ENCODE assay signal across 10 mouse cellular contexts in genomic region chr5:87436264-87436663, GRCm38 (mm10). TPM values are rescaled to one million over a fixed set of nuclear protein-coding genes. Genes with fewer than 3 reads are reported as not detected.
DNase-seq lines count a peak whose midpoint lies in the region; ATAC-seq lines count a peak whose summit lies in the region.
"Had no signal": no experiment of that assay in that cellular context is flagged by ENCODE, and none has a peak within 500 bp of the region (broad histone marks: within the 10 kb centered on the region; RNA-seq: fewer than 3 reads in every experiment).

No protein-coding gene starts in this region.

- H3K9me3 ChIP-seq in limb, embryonic 11.5 days (ENCODE audit: control insufficient read depth, low read length), result no peaks in the 10 kb centered on the region
- no peaks in the 10 kb centered on the region for H3K9me3 ChIP-seq in limb, embryonic 10.5 days (replicated peaks)
- H3K9me3 ChIP-seq: liver, embryonic 15.5 days had no signal

- WGBS in limb, embryonic 11.5 days, result 38% methylated on average over 3 of the region's 3 CpGs
- 47% methylated on average over 3 of the region's 3 CpGs for WGBS in limb, embryonic 10.5 days

- no peaks in the 10 kb centered on the region for H3K27me3 ChIP-seq in limb, embryonic 11.5 days (ENCODE audit: control insufficient read depth, insufficient read depth, low read length)
- H3K27me3 ChIP-seq in limb, embryonic 10.5 days (ENCODE audit: low read depth, poor library complexity, severe bottlenecking), result no peaks in the 10 kb centered on the region
- H3K27me3 ChIP-seq: liver, embryonic 15.5 days had no signal

- no peak overlapping the region for H3K4me2 ChIP-seq in limb, embryonic 11.5 days (ENCODE audit: low read depth, severe bottlenecking)
- H3K4me2 ChIP-seq: liver, embryonic 15.5 days had no signal

- no peak for ATAC-seq in limb, embryonic 11.5 days (ENCODE audit: insufficient number of reproducible peaks, low FRiP score, low TSS enrichment, low read depth)
- no peak for ATAC-seq in erythroid progenitor cell, adult 5-6 weeks (replicated peaks; ENCODE audit: low FRiP score, poor library complexity, severe bottlenecking)

- no peaks in the 10 kb centered on the region for H3K4me1 ChIP-seq in limb, embryonic 11.5 days (ENCODE audit: control insufficient read depth, insufficient read depth, low read length)
- no peaks in the 10 kb centered on the region for H3K4me1 ChIP-seq in limb, embryonic 10.5 days
- H3K4me1 ChIP-seq: liver, embryonic 15.5 days had no signal

- no peak overlapping the region for H3K27ac ChIP-seq in limb, embryonic 11.5 days (replicated peaks; ENCODE audit: low read depth, low read length)
- H3K27ac ChIP-seq in limb, embryonic 10.5 days, result no peak overlapping the region
- H3K27ac ChIP-seq: liver, embryonic 15.5 days had no signal

- no peak overlapping the region for H3K9ac ChIP-seq in limb, embryonic 11.5 days (ENCODE audit: low read length)
- H3K9ac ChIP-seq: liver, embryonic 15.5 days had no signal

- peak; percentile 21 for DNase-seq in limb, embryonic 11.5 days (ENCODE audit: low spot score)
- no peak for DNase-seq in limb, embryonic 10.5 days (ENCODE audit: low spot score)
- DNase-seq in NIH3T3 (ENCODE audit: low read depth), result peak; percentile 1
- DNase-seq in forelimb bud, embryonic 11.5 days (ENCODE audit: low read depth, low spot score), result peak; percentile 7
- peak; percentile 4 to 18 for DNase-seq in layer of hippocampus, postnatal 14 days (ENCODE audit: low spot score in 2 of 2)
- DNase-seq in adrenal gland, postnatal 14 days, result no peak
- no peak for DNase-seq in heart, adult 11 months
- DNase-seq: gastrocnemius, postnatal 36 days had no signal

- H3K36me3 ChIP-seq in limb, embryonic 11.5 days (ENCODE audit: control insufficient read depth, insufficient read depth, low read length), result no peaks in the 10 kb centered on the region
- no peaks in the 10 kb centered on the region for H3K36me3 ChIP-seq in limb, embryonic 10.5 days
- H3K36me3 ChIP-seq: liver, embryonic 15.5 days had no signal

- H3K4me3 ChIP-seq in limb, embryonic 11.5 days (ENCODE audit: low read depth, low read length), result no peak overlapping the region
- H3K4me3 ChIP-seq in limb, embryonic 10.5 days, result no peak overlapping the region
- H3K4me3 ChIP-seq: liver, embryonic 15.5 days had no signal

RNA-seq across cellular contexts. Expression of gene Ugt2b38, which starts 12.3 kb away (rescaled TPM):
- not detected in 2 replicates for polyA plus RNA-seq in limb, embryonic 11.5 days (2014; fragmentation: Nextera tagmentation; extraction: Ambion mirVana)
- polyA plus RNA-seq in limb, embryonic 10.5 days (2016; fragmentation: Nextera tagmentation; extraction: Ambion mirVana), result not detected in 2 replicates
- not detected for total RNA-seq in layer of hippocampus, postnatal 14 days (2021)
- total RNA-seq in erythroid progenitor cell, adult 5-6 weeks (2015; ENCODE audit: low replicate concordance), result not detected in 2 replicates
- total RNA-seq in erythroid progenitor cell, adult 5-6 weeks (2017; ENCODE audit: low replicate concordance), result not detected in 2 replicates
- total RNA-seq in adrenal gland, postnatal 14 days (2021), result 0.41 TPM in 1 of 2 replicates, not detected in the other
- total RNA-seq: gastrocnemius, postnatal 36 days had no signal
- polyA plus RNA-seq: liver, embryonic 15.5 days had no signal

RNA-seq across cellular contexts. Expression of gene Ugt2a2, which starts 45.8 kb away (rescaled TPM):
- not detected in 2 replicates for polyA plus RNA-seq in limb, embryonic 11.5 days (2014; fragmentation: Nextera tagmentation; extraction: Ambion mirVana)
- not detected in 2 replicates for polyA plus RNA-seq in limb, embryonic 10.5 days (2016; fragmentation: Nextera tagmentation; extraction: Ambion mirVana)
- total RNA-seq in layer of hippocampus, postnatal 14 days (2021), result not detected
- total RNA-seq in erythroid progenitor cell, adult 5-6 weeks (2015; ENCODE audit: low replicate concordance), result not detected in 2 replicates
- total RNA-seq in erythroid progenitor cell, adult 5-6 weeks (2017; ENCODE audit: low replicate concordance), result not detected in 2 replicates
- not detected in 2 replicates for total RNA-seq in adrenal gland, postnatal 14 days (2021)
- total RNA-seq: gastrocnemius, postnatal 36 days had no signal
- polyA plus RNA-seq: liver, embryonic 15.5 days had no signal

RNA-seq across cellular contexts. Expression of gene Gm43638, which starts 50.3 kb away (rescaled TPM):
- not detected in 2 replicates for polyA plus RNA-seq in limb, embryonic 11.5 days (2014; fragmentation: Nextera tagmentation; extraction: Ambion mirVana)
- not detected in 2 replicates for polyA plus RNA-seq in limb, embryonic 10.5 days (2016; fragmentation: Nextera tagmentation; extraction: Ambion mirVana)
- not detected for total RNA-seq in layer of hippocampus, postnatal 14 days (2021)
- total RNA-seq in erythroid progenitor cell, adult 5-6 weeks (2015; ENCODE audit: low replicate concordance), result not detected in 2 replicates
- not detected in 2 replicates for total RNA-seq in erythroid progenitor cell, adult 5-6 weeks (2017; ENCODE audit: low replicate concordance)
- total RNA-seq in adrenal gland, postnatal 14 days (2021), result not detected in 2 replicates
- total RNA-seq: gastrocnemius, postnatal 36 days had no signal
- polyA plus RNA-seq: liver, embryonic 15.5 days had no signal

RNA-seq across cellular contexts. Expression of gene Ugt2a1, which starts 54.4 kb away (rescaled TPM):
- polyA plus RNA-seq in limb, embryonic 11.5 days (2014; fragmentation: Nextera tagmentation; extraction: Ambion mirVana), result not detected in 2 replicates
- not detected in 2 replicates for polyA plus RNA-seq in limb, embryonic 10.5 days (2016; fragmentation: Nextera tagmentation; extraction: Ambion mirVana)
- total RNA-seq in layer of hippocampus, postnatal 14 days (2021), result not detected
- not detected in 2 replicates for total RNA-seq in erythroid progenitor cell, adult 5-6 weeks (2015; ENCODE audit: low replicate concordance)
- not detected in 2 replicates for total RNA-seq in erythroid progenitor cell, adult 5-6 weeks (2017; ENCODE audit: low replicate concordance)
- not detected in 2 replicates for total RNA-seq in adrenal gland, postnatal 14 days (2021)
- total RNA-seq: gastrocnemius, postnatal 36 days had no signal
- polyA plus RNA-seq: liver, embryonic 15.5 days had no signal

Comparison
In these comparisons a context has a peak if more than half of its experiments do, and no peak if none do; other contexts are left out.
1. DNase-seq: peak in limb, embryonic 11.5 days (single experiment), NIH3T3 (single experiment), forelimb bud, embryonic 11.5 days (single experiment) and layer of hippocampus, postnatal 14 days (2 of 2); none in limb, embryonic 10.5 days (single experiment), adrenal gland, postnatal 14 days (single experiment) and heart, adult 11 months (single experiment).